Mouse (Mus musculus): ENCODE measurements around the gene Ciapin1. TPM values are rescaled to one million over a fixed set of nuclear protein-coding genes. Genes with fewer than 3 reads are reported as not detected.

The Ciapin1 gene
- total and polyA plus RNA-seq, 2 experiments, result 11.9 to 48.9 TPM

DNA sequence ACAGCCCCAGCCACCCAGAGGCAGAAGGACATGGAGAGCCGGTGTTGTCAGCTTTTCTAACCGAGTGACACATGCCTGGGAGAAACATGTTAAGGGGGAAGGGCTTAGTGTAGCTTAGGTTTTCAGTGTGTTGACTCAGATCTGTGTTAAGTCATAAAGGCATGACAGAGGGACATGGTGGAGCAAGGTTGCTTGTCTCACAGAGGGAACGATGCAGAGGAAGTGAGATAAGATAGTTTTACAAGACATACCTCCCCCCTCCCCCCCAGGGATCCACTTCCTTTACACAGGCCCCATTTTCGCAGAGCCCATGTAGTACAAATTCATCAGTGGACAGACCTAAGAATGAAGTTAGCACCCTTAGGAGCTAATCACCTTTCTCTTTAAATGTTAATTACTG, 35.8 kb downstream of the Ciapin1 start:
- no peak for DNase-seq (ENCODE audit: extremely low read depth, low read depth, low spot score)
- no peaks in the 10 kb centered on the region for H3K79me2 ChIP-seq (ENCODE audit: control insufficient read depth, insufficient read depth, low read length)
- no peak overlapping the region for H3K4me3 ChIP-seq (ENCODE audit: insufficient read depth, low read depth, low read length)
- H3K27me3 ChIP-seq (ENCODE audit: control insufficient read depth, insufficient read depth, low read length), result no peaks in the 10 kb centered on the region
- H3K27ac ChIP-seq (replicated peaks; ENCODE audit: insufficient read depth, low read depth, low read length), result no peak overlapping the region
- 52% methylated on average over 4 of the region's 4 CpGs for WGBS
- TF ChIP-seq POLR2A (IDR thresholded peaks at IDR 0.05; ENCODE audit: extremely low read depth, insufficient read depth, low read length), result no peak
- no peak for TF ChIP-seq CTCF (IDR thresholded peaks at IDR 0.05; ENCODE audit: low read depth, low read length)
- H3K9ac ChIP-seq (ENCODE audit: low read depth, low read length), result no peak overlapping the region
- H3K4me1 ChIP-seq (ENCODE audit: control insufficient read depth, insufficient read depth, low read length), result no peaks in the 10 kb centered on the region
- H3K36me3 ChIP-seq (ENCODE audit: control insufficient read depth, insufficient read depth, low read length), result no peaks in the 10 kb centered on the region

DNA sequence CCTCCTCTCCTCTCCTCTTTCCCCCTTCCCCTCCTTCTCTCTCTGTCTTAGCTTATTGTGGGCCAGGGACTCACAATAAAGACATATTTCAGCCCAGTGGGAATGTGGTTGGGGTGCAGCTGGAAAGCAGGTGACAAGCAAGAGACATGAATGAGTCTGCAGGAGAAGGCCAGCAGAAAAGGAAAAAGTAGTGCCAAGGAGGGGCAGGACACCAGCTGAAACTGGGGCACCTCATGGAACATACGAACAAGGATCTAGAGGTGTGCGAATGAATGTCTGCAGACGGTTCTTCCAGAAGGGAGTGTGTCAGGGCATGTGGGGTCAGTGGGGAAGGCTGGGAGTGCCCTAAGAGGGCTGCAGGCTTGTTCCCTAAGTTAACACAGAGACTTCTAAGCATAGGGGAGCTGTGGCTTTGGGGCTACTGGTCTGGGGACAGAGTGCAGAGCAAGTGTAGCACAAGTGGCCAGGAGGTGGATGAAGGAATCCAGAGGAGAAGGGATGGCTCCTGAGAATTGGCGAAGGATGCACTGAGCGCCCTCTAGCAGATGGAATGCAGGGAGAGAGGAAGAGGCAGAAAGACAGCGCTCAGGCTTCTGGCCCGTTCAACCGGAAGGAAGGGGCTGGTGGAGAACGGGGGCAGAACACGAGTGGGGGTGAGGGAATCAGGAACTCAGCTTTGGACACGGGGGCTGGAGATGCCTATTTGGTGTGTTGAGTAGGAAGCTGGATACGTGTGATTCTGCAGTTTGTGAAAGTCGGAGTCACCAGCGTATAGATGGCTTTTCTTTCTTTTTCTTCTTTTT, 36.7 kb downstream of the Ciapin1 start:
- Histone ChIP-seq H3K79me2 (ENCODE audit: control insufficient read depth, insufficient read depth, low read length) (no peaks in the 10 kb centered on the region), H3K4me3 (ENCODE audit: insufficient read depth, low read depth, low read length) (no peak overlapping the region), H3K27ac (replicated peaks; ENCODE audit: insufficient read depth, low read depth, low read length) (no peak overlapping the region), H3K36me3 (ENCODE audit: control insufficient read depth, insufficient read depth, low read length) (no peaks in the 10 kb centered on the region), H3K4me1 (ENCODE audit: control insufficient read depth, insufficient read depth, low read length) (no peaks in the 10 kb centered on the region), H3K9ac (ENCODE audit: low read depth, low read length) (no peak overlapping the region), H3K27me3 (ENCODE audit: control insufficient read depth, insufficient read depth, low read length) (no peaks in the 10 kb centered on the region)
- no peak for DNase-seq (ENCODE audit: extremely low read depth, low read depth, low spot score)
- WGBS, result 47% methylated on average over 14 of the region's 14 CpGs
- TF ChIP-seq POLR2A (IDR thresholded peaks at IDR 0.05; ENCODE audit: extremely low read depth, insufficient read depth, low read length), result no peak
- 0 out of 2 replicates have a peak, but pooled peaks have one; percentile 17 for TF ChIP-seq CTCF (IDR thresholded peaks at IDR 0.05; ENCODE audit: low read depth, low read length)

DNA sequence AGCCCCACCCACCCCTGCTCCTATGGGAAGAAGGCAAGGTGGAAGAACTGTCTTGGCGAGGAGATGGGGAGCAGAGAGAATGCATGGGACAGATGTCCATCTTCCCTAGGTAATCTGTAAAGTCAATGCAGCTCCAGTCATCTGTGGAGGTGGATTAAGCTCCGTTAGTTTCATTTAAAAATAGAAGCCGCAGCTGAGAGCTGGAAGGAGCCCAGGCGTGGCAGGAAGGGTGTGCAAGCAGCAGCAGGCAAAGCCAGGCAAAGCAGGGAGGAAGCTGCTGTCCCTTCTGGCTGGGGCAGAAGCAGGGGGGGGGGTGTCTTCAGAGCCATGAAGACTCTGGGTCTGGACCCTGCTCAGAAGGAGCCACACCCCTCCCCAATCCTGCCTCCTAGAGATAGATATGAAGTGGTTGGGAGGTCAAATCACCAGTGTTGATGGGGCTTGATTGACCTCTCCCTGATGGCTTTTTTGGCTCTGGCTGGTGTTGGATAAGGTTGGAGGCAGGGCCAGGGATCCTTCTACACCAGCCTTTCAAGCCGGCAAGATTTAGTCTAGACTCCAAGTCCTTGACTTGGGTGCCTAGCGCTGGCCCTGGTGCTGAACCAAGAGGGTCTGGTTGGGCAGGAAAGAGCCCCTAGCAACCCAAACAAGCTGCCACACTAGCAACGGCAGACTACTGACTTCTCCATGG, 37.7 kb downstream of the Ciapin1 start:
- H3K9ac ChIP-seq (ENCODE audit: low read depth, low read length), result no peak overlapping the region
- no peaks in the 10 kb centered on the region for H3K79me2 ChIP-seq (ENCODE audit: control insufficient read depth, insufficient read depth, low read length)
- TF ChIP-seq CTCF (IDR thresholded peaks at IDR 0.05; ENCODE audit: low read depth, low read length), result no peak
- WGBS, result 68% methylated on average over 7 of the region's 7 CpGs
- H3K27me3 ChIP-seq (ENCODE audit: control insufficient read depth, insufficient read depth, low read length), result no peaks in the 10 kb centered on the region
- no peaks in the 10 kb centered on the region for H3K4me1 ChIP-seq (ENCODE audit: control insufficient read depth, insufficient read depth, low read length)
- H3K36me3 ChIP-seq (ENCODE audit: control insufficient read depth, insufficient read depth, low read length), result no peaks in the 10 kb centered on the region
- no peak for DNase-seq (ENCODE audit: extremely low read depth, low read depth, low spot score)
- no peak overlapping the region for H3K27ac ChIP-seq (replicated peaks; ENCODE audit: insufficient read depth, low read depth, low read length)
- H3K4me3 ChIP-seq (ENCODE audit: insufficient read depth, low read depth, low read length), result no peak overlapping the region

DNA sequence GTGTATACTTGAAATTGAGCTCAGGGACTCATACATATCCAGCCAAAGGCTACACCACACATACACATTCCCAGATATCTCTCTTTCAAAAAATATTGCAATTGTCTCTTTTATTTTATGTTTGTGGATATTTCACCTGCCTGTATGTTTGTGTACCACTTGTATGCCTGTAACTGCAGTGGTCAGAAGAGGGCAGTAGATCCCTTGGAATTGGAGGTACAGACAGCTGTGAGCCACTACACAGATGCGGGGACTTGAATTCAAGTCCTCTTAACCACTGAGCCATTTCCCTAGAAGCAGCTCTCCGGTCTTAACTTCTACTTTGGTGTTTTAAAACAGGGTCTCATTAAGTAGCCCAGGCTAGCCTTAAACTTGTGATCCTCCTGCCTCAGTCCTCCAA, 43.4 kb downstream of the Ciapin1 start:
- Histone ChIP-seq H3K79me2 (ENCODE audit: control insufficient read depth, insufficient read depth, low read length) (no peaks in the 10 kb centered on the region), H3K4me1 (ENCODE audit: control insufficient read depth, insufficient read depth, low read length) (no peaks in the 10 kb centered on the region), H3K27ac (replicated peaks; ENCODE audit: insufficient read depth, low read depth, low read length) (no peak overlapping the region), H3K9ac (ENCODE audit: low read depth, low read length) (no peak overlapping the region), H3K27me3 (ENCODE audit: control insufficient read depth, insufficient read depth, low read length) (no peaks in the 10 kb centered on the region), H3K4me3 (ENCODE audit: insufficient read depth, low read depth, low read length) (no peak overlapping the region), H3K36me3 (ENCODE audit: control insufficient read depth, insufficient read depth, low read length) (no peaks in the 10 kb centered on the region)
- 92% methylated on average over 2 of the region's 2 CpGs for WGBS
- TF ChIP-seq POLR2A (IDR thresholded peaks at IDR 0.05; ENCODE audit: extremely low read depth, insufficient read depth, low read length) (no peak), CTCF (IDR thresholded peaks at IDR 0.05; ENCODE audit: low read depth, low read length) (no peak)
- DNase-seq (ENCODE audit: extremely low read depth, low read depth, low spot score), result no peak

DNA sequence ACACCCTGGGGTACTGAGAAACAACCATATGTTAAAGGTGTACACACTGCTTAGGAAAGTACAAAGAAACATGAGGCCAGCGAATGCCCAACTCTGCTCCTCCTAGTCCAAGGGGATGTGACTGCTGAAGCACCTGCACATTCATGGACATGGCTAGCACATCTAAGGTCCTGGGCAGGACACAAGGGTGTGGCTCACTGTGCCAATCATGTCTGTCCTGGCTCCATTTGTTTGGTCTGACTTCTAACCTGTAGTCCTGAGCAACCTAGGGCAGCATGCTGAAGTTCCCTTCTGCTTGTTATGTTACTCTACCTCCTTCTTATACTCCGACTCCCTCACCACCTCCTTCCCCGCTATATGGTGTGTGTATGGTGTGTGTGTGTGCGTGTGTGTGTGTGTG, 43.8 kb downstream of the Ciapin1 start:
- H3K4me1 ChIP-seq (ENCODE audit: control insufficient read depth, insufficient read depth, low read length), result no peaks in the 10 kb centered on the region
- H3K4me3 ChIP-seq (ENCODE audit: insufficient read depth, low read depth, low read length), result no peak overlapping the region
- H3K9ac ChIP-seq (ENCODE audit: low read depth, low read length), result no peak overlapping the region
- no peaks in the 10 kb centered on the region for H3K36me3 ChIP-seq (ENCODE audit: control insufficient read depth, insufficient read depth, low read length)
- 95% methylated on average over 4 of the region's 4 CpGs for WGBS
- no peaks in the 10 kb centered on the region for H3K27me3 ChIP-seq (ENCODE audit: control insufficient read depth, insufficient read depth, low read length)
- no peak for DNase-seq (ENCODE audit: extremely low read depth, low read depth, low spot score)
- H3K27ac ChIP-seq (replicated peaks; ENCODE audit: insufficient read depth, low read depth, low read length), result no peak overlapping the region
- TF ChIP-seq CTCF (IDR thresholded peaks at IDR 0.05; ENCODE audit: low read depth, low read length) (no peak), POLR2A (IDR thresholded peaks at IDR 0.05; ENCODE audit: extremely low read depth, insufficient read depth, low read length) (no peak)
- no peaks in the 10 kb centered on the region for H3K79me2 ChIP-seq (ENCODE audit: control insufficient read depth, insufficient read depth, low read length)

Measured in liver, adult 2 months (tissue).